Mouse (Mus musculus): ENCODE data around the gene Ghdc. TPM values are rescaled to one million over a fixed set of nuclear protein-coding genes. Genes with fewer than 3 reads are reported as not detected.

The Ghdc gene
- total and polyA plus RNA-seq, 2 experiments: 7.1 to 17.0 TPM

DNA sequence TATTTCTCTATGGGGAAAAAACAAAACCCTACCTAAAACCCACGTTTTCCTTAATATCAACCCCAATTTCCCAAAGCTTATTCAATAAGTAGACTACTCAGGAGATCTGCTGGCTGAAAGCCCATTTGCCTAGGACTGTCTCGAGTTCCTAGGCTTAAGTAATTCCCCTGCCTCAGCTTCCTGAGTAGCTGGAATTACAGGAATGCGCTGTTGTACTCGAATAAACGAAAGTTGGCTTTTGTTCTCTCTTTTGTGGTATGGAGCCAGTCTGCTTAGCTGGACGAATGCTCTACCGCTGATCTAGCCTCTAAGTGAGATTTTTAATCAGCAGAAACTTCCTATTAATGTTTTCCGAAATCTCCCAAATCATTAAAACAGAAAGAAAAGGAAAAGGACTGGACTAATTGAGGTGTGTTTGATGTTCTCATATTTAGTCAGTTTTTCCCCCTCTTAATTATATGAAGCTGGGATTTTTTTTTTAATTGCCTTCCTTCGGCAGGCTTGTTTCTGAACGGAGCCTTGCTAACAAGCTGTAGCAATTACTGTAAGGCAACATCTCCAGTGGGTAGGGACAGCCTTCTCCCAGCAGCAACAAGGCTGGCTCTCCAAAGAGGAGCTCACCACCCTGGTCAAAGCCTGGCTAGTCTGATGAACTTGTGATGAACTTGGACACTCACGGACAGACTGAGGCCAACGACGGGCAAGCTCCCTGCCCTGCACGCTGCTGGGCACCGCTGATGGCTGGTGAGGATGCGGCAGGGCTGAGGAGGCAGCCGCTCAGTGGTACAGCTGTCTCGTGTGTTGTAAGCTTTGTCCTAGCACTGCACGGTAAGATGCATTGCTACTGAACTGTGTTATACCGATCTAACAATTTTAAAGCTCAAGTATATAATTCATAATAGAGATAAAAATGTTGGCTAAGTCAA, 35.9 kb upstream of the Ghdc start:
- peaks cover 41% of the 10 kb centered on the region for H3K36me3 ChIP-seq (ENCODE audit: control insufficient read depth, insufficient read depth, low read length)
- DNase-seq (ENCODE audit: extremely low read depth, low read depth, low spot score): no peak
- H3K27me3 ChIP-seq (ENCODE audit: control insufficient read depth, insufficient read depth, low read length): no peaks in the 10 kb centered on the region
- TF ChIP-seq CTCF (IDR thresholded peaks at IDR 0.05; ENCODE audit: low read depth, low read length) (no peak), POLR2A (IDR thresholded peaks at IDR 0.05; ENCODE audit: extremely low read depth, insufficient read depth, low read length) (no peak)
- H3K4me3 ChIP-seq (ENCODE audit: insufficient read depth, low read depth, low read length): no peak overlapping the region
- 74% methylated on average over 20 of the region's 20 CpGs for WGBS
- peaks cover 12% of the 10 kb centered on the region for H3K4me1 ChIP-seq (ENCODE audit: control insufficient read depth, insufficient read depth, low read length)
- H3K27ac ChIP-seq (replicated peaks; ENCODE audit: insufficient read depth, low read depth, low read length): no peak overlapping the region
- peaks cover 26% of the 10 kb centered on the region; the same call in 1 of the 2 replicates for H3K79me2 ChIP-seq (ENCODE audit: control insufficient read depth, insufficient read depth, low read length)
- no peak overlapping the region for H3K9ac ChIP-seq (ENCODE audit: low read depth, low read length)

DNA sequence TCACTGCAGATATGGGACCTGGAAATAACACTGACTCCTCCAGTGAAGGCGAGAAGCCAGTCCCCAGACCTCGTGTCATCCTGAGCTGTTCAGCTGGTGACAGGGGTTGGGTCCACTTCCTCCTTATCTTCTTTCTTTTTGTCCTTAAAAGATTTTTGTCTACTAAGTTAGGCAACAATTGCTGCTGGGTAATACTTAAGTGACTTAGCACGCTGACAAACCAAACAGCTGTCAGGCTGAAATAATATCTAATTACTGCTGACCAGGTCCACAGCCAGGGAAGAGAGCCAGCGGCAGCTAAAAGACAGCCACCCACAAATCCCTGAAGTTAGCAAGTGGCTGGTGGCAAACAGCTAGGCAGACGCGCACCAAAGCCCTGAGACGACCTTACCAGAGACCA, 34.8 kb upstream of the Ghdc start:
- 86% methylated on average over 7 of the region's 7 CpGs for WGBS
- peaks cover 19% of the 10 kb centered on the region; the same call in 1 of the 2 replicates for H3K79me2 ChIP-seq (ENCODE audit: control insufficient read depth, insufficient read depth, low read length)
- H3K27me3 ChIP-seq (ENCODE audit: control insufficient read depth, insufficient read depth, low read length): no peaks in the 10 kb centered on the region
- H3K36me3 ChIP-seq (ENCODE audit: control insufficient read depth, insufficient read depth, low read length): peaks cover 43% of the 10 kb centered on the region
- H3K27ac ChIP-seq (replicated peaks; ENCODE audit: insufficient read depth, low read depth, low read length): no peak overlapping the region
- H3K4me3 ChIP-seq (ENCODE audit: insufficient read depth, low read depth, low read length): no peak overlapping the region
- TF ChIP-seq CTCF (IDR thresholded peaks at IDR 0.05; ENCODE audit: low read depth, low read length): no peak
- TF ChIP-seq POLR2A (IDR thresholded peaks at IDR 0.05; ENCODE audit: extremely low read depth, insufficient read depth, low read length): no peak
- H3K4me1 ChIP-seq (ENCODE audit: control insufficient read depth, insufficient read depth, low read length): peaks cover 6% of the 10 kb centered on the region
- H3K9ac ChIP-seq (ENCODE audit: low read depth, low read length): no peak overlapping the region
- DNase-seq (ENCODE audit: extremely low read depth, low read depth, low spot score): no peak

DNA sequence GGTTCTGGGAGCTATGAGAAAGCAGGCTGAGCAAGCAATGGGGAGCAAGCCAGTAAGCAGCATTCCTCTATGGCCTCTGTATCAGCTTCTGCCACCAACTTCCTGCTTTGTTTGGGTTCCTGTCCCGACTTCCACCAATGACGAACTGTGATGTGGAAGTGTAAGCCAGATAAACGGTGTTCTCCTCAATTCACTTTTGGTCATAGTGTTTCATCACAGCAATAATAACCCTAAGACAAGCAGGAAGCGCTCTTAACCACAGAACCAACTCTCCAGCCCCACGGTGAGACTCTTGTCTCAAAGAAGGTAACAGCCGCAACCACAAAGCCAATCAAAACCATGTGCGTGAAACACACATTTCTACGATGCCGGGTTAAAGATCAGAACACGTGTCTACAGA, 33.7 kb upstream of the Ghdc start:
- no peak for DNase-seq (ENCODE audit: extremely low read depth, low read depth, low spot score)
- H3K27ac ChIP-seq (replicated peaks; ENCODE audit: insufficient read depth, low read depth, low read length): no peak overlapping the region

DNA sequence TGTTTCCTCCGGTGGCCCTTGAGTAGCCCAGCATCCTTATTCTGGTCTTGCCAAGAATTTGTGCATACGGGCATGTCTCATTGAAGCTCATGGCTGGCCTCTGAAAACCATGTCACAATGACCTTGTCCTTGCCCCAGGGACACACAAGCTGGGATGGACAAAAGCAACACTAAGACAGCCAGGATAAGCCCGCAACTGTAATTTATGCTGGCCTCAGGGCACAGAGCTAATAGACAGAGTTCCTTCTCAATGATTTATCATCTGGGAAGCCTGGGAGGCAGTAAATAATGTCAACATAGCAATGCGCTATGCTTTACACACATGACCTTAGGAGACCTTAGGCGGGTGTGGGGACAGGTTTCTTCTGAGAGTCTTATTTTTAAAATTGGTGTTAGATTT, 28.7 kb upstream of the Ghdc start:
- H3K27me3 ChIP-seq (ENCODE audit: control insufficient read depth, insufficient read depth, low read length): no peaks in the 10 kb centered on the region
- H3K9ac ChIP-seq (ENCODE audit: low read depth, low read length): no peak overlapping the region
- no peak overlapping the region for H3K27ac ChIP-seq (replicated peaks; ENCODE audit: insufficient read depth, low read depth, low read length)
- no peak for TF ChIP-seq POLR2A (IDR thresholded peaks at IDR 0.05; ENCODE audit: extremely low read depth, insufficient read depth, low read length)
- H3K4me1 ChIP-seq (ENCODE audit: control insufficient read depth, insufficient read depth, low read length): no peaks in the 10 kb centered on the region
- no peaks in the 10 kb centered on the region for H3K79me2 ChIP-seq (ENCODE audit: control insufficient read depth, insufficient read depth, low read length)
- WGBS: 85% methylated on average over 5 of the region's 5 CpGs
- no peak for DNase-seq (ENCODE audit: extremely low read depth, low read depth, low spot score)
- H3K36me3 ChIP-seq (ENCODE audit: control insufficient read depth, insufficient read depth, low read length): peaks cover 43% of the 10 kb centered on the region
- no peak overlapping the region for H3K4me3 ChIP-seq (ENCODE audit: insufficient read depth, low read depth, low read length)

More for the DNA sequence above, 33.7 kb upstream of the Ghdc start:
- Histone ChIP-seq H3K9ac (ENCODE audit: low read depth, low read length) (no peak overlapping the region), H3K36me3 (ENCODE audit: control insufficient read depth, insufficient read depth, low read length) (peaks cover 51% of the 10 kb centered on the region), H3K79me2 (ENCODE audit: control insufficient read depth, insufficient read depth, low read length) (peaks cover 15% of the 10 kb centered on the region; the same call in 1 of the 2 replicates), H3K27me3 (ENCODE audit: control insufficient read depth, insufficient read depth, low read length) (no peaks in the 10 kb centered on the region), H3K4me3 (ENCODE audit: insufficient read depth, low read depth, low read length) (no peak overlapping the region), H3K4me1 (ENCODE audit: control insufficient read depth, insufficient read depth, low read length) (peaks cover 3% of the 10 kb centered on the region; the same call in 1 of the 2 replicates)
- whole genome bisulfite sequencing: 88% methylated on average over 10 of the region's 10 CpGs
- TF ChIP-seq CTCF (IDR thresholded peaks at IDR 0.05; ENCODE audit: low read depth, low read length) (no peak), POLR2A (IDR thresholded peaks at IDR 0.05; ENCODE audit: extremely low read depth, insufficient read depth, low read length) (no peak)

DNA sequence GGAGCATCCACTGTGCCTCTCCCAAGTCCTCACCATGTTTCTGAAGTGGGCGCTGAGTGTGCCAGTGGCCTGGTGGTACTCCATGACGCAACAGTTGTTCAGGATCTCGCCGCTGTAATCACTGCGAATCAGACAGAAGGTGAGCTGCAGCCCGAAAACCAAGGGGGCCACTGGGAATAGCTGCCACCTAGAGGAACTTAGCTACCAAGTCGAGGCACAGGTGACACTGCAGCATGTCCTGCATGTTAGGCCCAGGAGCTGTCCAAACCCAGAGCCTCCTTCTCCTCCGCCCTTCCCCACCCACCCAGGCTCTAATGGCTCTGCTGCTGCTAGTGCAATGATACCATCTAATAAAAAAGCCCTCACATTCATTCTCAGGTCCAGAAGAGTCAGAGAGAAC, 25.8 kb upstream of the Ghdc start:
- Histone ChIP-seq H3K79me2 (ENCODE audit: control insufficient read depth, insufficient read depth, low read length) (no peaks in the 10 kb centered on the region), H3K9ac (ENCODE audit: low read depth, low read length) (no peak overlapping the region), H3K4me1 (ENCODE audit: control insufficient read depth, insufficient read depth, low read length) (peaks cover 6% of the 10 kb centered on the region), H3K27me3 (ENCODE audit: control insufficient read depth, insufficient read depth, low read length) (no peaks in the 10 kb centered on the region), H3K27ac (replicated peaks; ENCODE audit: insufficient read depth, low read depth, low read length) (no peak overlapping the region), H3K4me3 (ENCODE audit: insufficient read depth, low read depth, low read length) (no peak overlapping the region), H3K36me3 (ENCODE audit: control insufficient read depth, insufficient read depth, low read length) (peaks cover 38% of the 10 kb centered on the region)
- 86% methylated on average over 8 of the region's 8 CpGs for WGBS
- no peak for DNase-seq (ENCODE audit: extremely low read depth, low read depth, low spot score)
- TF ChIP-seq CTCF (IDR thresholded peaks at IDR 0.05; ENCODE audit: low read depth, low read length) (no peak), POLR2A (IDR thresholded peaks at IDR 0.05; ENCODE audit: extremely low read depth, insufficient read depth, low read length) (no peak)

DNA sequence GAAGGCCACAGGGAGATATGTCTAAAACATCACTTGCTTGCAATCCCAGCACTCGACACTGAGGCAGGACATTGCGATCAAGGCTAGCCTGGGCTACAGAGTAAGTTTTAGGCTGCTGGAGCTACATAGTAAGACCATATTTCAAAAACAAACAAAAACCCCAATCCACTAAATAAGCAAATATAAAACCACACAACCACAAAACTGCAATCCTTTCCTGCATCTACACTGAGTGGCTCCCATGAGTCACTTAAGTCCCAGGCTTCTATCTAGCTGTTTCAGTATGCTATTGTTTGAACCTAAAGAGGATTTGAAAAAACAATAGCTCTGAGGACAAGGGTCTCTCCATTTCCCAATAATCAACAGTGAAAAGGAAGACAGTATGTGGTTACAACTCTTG, 24.6 kb upstream of the Ghdc start:
- WGBS: 93% methylated on average over 2 of the region's 2 CpGs
- H3K9ac ChIP-seq (ENCODE audit: low read depth, low read length): no peak overlapping the region
- peaks cover 14% of the 10 kb centered on the region for H3K4me1 ChIP-seq (ENCODE audit: control insufficient read depth, insufficient read depth, low read length)
- no peak overlapping the region for H3K4me3 ChIP-seq (ENCODE audit: insufficient read depth, low read depth, low read length)
- H3K79me2 ChIP-seq (ENCODE audit: control insufficient read depth, insufficient read depth, low read length): no peaks in the 10 kb centered on the region
- DNase-seq (ENCODE audit: extremely low read depth, low read depth, low spot score): no peak
- no peak overlapping the region for H3K27ac ChIP-seq (replicated peaks; ENCODE audit: insufficient read depth, low read depth, low read length)
- H3K36me3 ChIP-seq (ENCODE audit: control insufficient read depth, insufficient read depth, low read length): peaks cover 34% of the 10 kb centered on the region
- TF ChIP-seq POLR2A (IDR thresholded peaks at IDR 0.05; ENCODE audit: extremely low read depth, insufficient read depth, low read length) (no peak), CTCF (IDR thresholded peaks at IDR 0.05; ENCODE audit: low read depth, low read length) (no peak)
- H3K27me3 ChIP-seq (ENCODE audit: control insufficient read depth, insufficient read depth, low read length): no peaks in the 10 kb centered on the region

All from liver, adult 2 months (tissue).